Mouse (Mus musculus): ENCODE results near the gene Tmprss6. TPM values are rescaled to one million over a fixed set of nuclear protein-coding genes. Genes with fewer than 3 reads are reported as not detected.

The Tmprss6 gene
- polyA plus RNA-seq, 1 experiment from 2014 or later, result 0.37 TPM

DNA sequence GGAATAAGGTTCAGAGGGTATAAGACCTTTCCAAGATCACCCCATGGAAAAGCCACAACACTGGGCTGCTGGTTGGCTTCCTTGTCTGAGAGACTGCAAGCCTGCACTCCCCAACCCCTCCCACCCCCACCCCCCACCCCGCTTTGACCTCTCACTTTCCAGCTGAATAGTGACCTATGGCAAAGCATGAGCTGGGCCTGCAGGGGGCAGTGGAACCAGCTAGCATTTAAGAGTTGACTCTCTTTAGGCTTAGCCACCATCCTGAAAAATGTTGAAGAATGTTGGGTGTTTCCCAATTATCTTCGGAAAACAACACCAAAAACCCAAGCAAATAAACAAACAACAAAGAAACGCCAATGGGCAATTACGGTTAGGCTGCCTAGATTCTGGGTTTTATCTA is 43.2 kb downstream of the Tmprss6 start:
- H3K36me3 ChIP-seq (replicated peaks), result peaks cover 1% of the 10 kb centered on the region
- no peaks in the 10 kb centered on the region for H3K9me3 ChIP-seq
- H3K27ac ChIP-seq (replicated peaks), result no peak overlapping the region
- peaks cover 28% of the 10 kb centered on the region for H3K4me1 ChIP-seq
- peaks cover 13% of the 10 kb centered on the region for H3K27me3 ChIP-seq (replicated peaks; ENCODE audit: low read depth, poor library complexity, severe bottlenecking)
- H3K4me3 ChIP-seq, result no peak overlapping the region
- WGBS, result 62% methylated on average over 4 of the region's 4 CpGs
- no peak for DNase-seq (ENCODE audit: low spot score)

DNA sequence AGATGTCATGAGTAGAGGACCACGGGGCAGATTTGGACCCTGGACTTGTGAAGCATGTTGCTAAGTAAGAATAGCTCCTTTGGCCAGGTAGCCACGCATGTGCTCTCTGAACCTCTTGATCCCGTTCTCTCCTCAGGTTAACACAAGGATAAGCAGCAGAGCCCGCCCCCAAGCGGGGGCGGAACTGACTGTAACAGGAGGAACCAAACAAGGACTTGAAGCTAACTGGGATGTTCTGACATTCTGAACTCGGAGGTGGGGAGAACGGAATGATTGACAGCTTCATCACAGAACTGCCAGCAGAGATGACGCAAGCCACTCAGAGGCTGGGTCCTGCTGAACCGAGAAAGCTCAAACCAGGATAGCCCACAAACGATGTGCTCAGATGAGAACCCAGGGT is 43.9 kb downstream of the Tmprss6 start:
- no peak overlapping the region for H3K27ac ChIP-seq (replicated peaks)
- 18% methylated on average over 11 of the region's 11 CpGs for WGBS
- H3K27me3 ChIP-seq (replicated peaks; ENCODE audit: low read depth, poor library complexity, severe bottlenecking), result peaks cover 13% of the 10 kb centered on the region

DNA sequence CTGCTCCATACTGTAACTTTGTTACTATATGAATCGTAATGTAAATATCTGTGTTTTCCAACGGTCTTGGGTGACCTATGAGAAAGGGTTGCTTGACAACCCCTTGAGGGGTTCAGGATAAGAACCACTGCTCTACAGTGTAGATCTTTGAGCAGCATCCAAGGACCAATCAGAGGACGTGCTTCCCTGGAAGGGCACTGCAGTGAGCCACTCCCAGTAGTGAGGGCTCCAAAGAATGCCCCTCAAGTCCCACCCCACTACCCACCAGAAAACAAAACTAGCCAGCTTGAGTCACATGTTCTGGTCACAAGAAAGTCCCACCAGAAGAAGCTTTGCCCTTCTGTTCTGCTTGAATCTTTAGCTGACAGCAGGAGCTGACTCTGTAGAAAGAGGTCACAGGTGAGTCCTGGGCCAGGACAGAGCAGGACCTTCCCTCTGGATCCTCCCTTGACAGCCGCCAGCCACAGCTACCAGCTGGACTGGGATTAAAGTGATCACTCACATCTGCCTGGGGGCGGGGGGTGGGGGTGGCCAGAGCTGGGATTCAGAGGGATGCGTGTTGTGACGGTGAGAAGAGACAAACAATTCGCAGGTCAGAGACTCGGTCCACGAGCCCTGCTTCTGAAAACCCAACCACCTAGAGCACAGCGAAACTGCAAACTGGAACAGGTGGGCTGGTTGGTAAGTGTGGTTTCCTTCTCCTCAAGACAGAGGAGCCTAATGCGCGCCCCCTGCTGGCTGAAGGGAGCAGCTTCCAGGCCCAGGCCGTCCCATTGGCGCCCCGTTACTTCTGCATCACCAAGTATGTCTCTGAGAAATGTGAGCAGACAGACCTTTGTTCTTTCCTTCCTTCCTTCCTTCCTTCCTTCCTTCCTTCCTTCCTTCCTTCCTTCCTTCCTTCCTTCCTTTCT is 46.1 kb downstream of the Tmprss6 start:
- 16% methylated on average over 16 of the region's 16 CpGs for WGBS
- no peak overlapping the region for H3K4me3 ChIP-seq
- H3K27me3 ChIP-seq (replicated peaks; ENCODE audit: low read depth, poor library complexity, severe bottlenecking), result peaks cover 13% of the 10 kb centered on the region
- peaks cover 5% of the 10 kb centered on the region for H3K4me1 ChIP-seq
- H3K27ac ChIP-seq (replicated peaks), result no peak overlapping the region
- H3K36me3 ChIP-seq (replicated peaks), result no peaks in the 10 kb centered on the region
- no peaks in the 10 kb centered on the region for H3K9me3 ChIP-seq
- DNase-seq (ENCODE audit: low spot score), result peak; percentile 89

More for the DNA sequence above, 43.9 kb downstream of the Tmprss6 start:
- no peaks in the 10 kb centered on the region for H3K36me3 ChIP-seq (replicated peaks)
- DNase-seq (ENCODE audit: low spot score), result no peak
- no peaks in the 10 kb centered on the region for H3K9me3 ChIP-seq
- no peak overlapping the region for H3K4me3 ChIP-seq
- peaks cover 21% of the 10 kb centered on the region for H3K4me1 ChIP-seq

DNA sequence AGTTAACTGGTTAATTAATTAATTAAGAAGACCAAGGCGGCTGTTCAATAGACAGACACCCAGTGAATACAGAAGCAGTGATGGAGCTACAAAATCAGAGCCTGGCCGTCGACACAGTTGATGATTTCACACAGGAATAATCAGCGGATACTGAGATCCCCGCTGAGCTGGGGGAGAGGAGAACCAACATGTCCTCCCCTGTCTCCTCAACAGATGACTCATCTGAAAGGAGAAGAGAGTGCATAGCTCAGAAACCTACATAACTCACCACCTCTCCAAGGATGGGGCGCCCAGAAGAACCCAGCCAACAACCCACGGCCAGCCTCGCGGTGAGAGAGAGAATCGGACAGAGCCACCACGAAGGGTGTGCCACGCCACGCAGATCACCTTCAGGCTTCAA is 48.0 kb downstream of the Tmprss6 start:
- Histone ChIP-seq H3K9me3 (no peaks in the 10 kb centered on the region), H3K36me3 (replicated peaks) (no peaks in the 10 kb centered on the region), H3K4me3 (no peak overlapping the region), H3K27ac (replicated peaks) (no peak overlapping the region), H3K27me3 (replicated peaks; ENCODE audit: low read depth, poor library complexity, severe bottlenecking) (peaks cover 13% of the 10 kb centered on the region), H3K4me1 (peaks cover 12% of the 10 kb centered on the region)
- 87% methylated on average over 13 of the region's 13 CpGs for WGBS
- no peak for DNase-seq (ENCODE audit: low spot score)

DNA sequence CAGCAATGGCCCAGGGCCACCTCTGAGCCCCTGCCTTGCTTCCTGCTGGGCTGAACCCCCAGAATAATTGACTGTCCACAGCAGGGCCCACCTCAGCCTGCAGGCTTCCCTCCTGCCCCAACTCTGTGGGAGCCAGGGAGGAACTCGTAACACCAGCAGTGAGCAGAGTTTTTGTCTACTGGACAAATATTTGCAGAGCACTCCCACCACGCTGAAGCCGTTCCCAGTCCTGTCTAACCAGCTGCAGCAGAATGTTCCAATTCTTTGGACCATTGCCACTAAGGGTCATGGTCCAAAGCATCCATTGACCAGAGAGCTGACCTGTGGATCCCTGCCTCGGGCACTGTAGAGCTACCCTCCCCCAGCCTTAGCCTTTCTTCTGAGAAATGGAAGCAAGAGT is 51.5 kb downstream of the Tmprss6 start:
- DNase-seq (ENCODE audit: low spot score), result no peak
- WGBS, result 9% methylated on average over 4 of the region's 4 CpGs

DNA sequence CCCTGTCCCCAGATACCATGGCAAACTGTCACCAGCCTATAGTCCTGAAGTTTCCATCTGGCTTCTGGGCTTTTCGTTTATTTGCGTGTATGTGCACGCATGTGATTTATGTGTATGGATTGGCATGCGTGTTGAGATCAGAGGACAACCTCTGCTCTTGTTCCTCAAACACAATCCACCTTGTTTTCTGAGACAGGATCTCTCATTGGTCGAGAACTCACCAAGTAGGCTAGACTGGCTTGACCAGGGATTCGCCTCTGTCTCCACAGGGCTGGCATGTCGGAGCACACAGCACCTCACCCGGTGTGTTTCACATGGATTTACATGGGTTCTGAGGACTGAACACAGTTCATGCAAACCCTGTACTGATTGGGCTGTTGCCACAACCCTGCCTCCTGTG is 54.3 kb downstream of the Tmprss6 start:
- H3K9me3 ChIP-seq, result no peaks in the 10 kb centered on the region
- H3K27ac ChIP-seq (replicated peaks), result no peak overlapping the region
- H3K27me3 ChIP-seq (replicated peaks; ENCODE audit: low read depth, poor library complexity, severe bottlenecking), result peaks cover 35% of the 10 kb centered on the region
- DNase-seq (ENCODE audit: low spot score), result no peak
- WGBS, result 88% methylated on average over 8 of the region's 8 CpGs
- peaks cover 17% of the 10 kb centered on the region for H3K4me1 ChIP-seq
- peaks cover 14% of the 10 kb centered on the region for H3K36me3 ChIP-seq (replicated peaks)
- no peak overlapping the region for H3K4me3 ChIP-seq

More for the DNA sequence above, 51.5 kb downstream of the Tmprss6 start:
- Histone ChIP-seq H3K9me3 (no peaks in the 10 kb centered on the region), H3K36me3 (replicated peaks) (peaks cover 7% of the 10 kb centered on the region), H3K4me1 (peaks cover 6% of the 10 kb centered on the region), H3K27ac (replicated peaks) (peak overlapping the region; percentile 51), H3K4me3 (no peak overlapping the region), H3K27me3 (replicated peaks; ENCODE audit: low read depth, poor library complexity, severe bottlenecking) (peaks cover 7% of the 10 kb centered on the region)

DNA sequence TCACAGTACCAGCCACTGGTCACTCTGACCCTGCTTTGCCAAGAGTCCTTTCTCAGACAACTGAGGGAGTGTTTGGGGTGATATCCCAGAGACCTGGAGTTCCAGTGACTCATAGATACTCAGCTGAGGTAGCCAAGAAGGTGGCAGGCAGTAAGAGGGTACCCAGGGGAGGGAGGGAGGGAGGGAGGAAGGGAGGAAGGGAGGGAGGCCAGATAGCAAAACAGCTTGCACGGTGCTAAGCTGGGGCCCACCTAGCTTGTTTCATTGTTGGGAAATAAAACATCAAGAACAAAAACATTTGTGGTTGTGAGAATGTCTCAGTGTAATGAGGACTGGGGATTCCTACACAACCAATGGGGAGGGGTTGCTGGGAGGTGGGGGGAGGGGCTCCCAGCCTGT is 54.7 kb downstream of the Tmprss6 start:
- Histone ChIP-seq H3K27ac (replicated peaks) (no peak overlapping the region; the same call in 1 of the 2 replicates), H3K9me3 (no peaks in the 10 kb centered on the region), H3K27me3 (replicated peaks; ENCODE audit: low read depth, poor library complexity, severe bottlenecking) (peaks cover 39% of the 10 kb centered on the region), H3K4me1 (peaks cover 17% of the 10 kb centered on the region), H3K4me3 (no peak overlapping the region), H3K36me3 (replicated peaks) (peaks cover 14% of the 10 kb centered on the region)
- no peak for DNase-seq (ENCODE audit: low spot score)
- 80% methylated on average over 1 of the region's 1 CpGs for WGBS

DNA sequence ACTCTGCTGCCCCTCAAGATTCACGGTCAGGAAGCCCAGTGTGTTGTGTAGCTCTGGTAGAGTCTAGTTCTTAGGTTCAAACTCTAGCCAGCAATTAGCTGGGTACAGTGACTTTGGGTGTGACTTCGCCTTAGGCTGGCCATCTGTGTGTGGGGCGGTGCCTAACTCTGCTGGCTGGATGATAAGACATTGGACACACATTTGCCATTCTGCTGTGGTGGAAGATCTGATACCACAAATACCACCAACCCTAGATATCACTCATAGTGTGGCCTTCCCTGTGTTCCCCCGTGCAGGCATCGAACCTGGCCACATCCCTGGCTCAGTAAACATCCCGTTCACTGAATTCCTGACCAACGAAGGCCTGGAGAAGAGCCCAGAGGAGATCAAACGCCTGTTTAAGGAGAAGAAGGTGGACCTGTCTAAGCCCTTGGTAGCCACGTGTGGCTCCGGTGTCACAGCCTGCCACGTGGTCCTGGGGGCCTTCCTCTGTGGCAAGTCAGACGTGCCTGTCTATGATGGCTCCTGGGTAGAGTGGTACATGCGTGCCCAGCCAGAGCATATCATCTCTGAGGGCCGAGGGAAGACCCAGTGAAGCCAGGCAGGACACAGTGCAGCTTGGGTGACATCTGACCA is 55.2 kb downstream of the Tmprss6 start:
- 90% methylated on average over 14 of the region's 14 CpGs for WGBS
- peak overlapping the region; percentile 36; the same call in 1 of the 2 replicates for H3K27ac ChIP-seq (replicated peaks)
- no peak for DNase-seq (ENCODE audit: low spot score)
- peaks cover 20% of the 10 kb centered on the region for H3K4me1 ChIP-seq
- H3K9me3 ChIP-seq, result no peaks in the 10 kb centered on the region
- H3K27me3 ChIP-seq (replicated peaks; ENCODE audit: low read depth, poor library complexity, severe bottlenecking), result peaks cover 44% of the 10 kb centered on the region
- no peak overlapping the region for H3K4me3 ChIP-seq
- H3K36me3 ChIP-seq (replicated peaks), result peaks cover 14% of the 10 kb centered on the region

DNA sequence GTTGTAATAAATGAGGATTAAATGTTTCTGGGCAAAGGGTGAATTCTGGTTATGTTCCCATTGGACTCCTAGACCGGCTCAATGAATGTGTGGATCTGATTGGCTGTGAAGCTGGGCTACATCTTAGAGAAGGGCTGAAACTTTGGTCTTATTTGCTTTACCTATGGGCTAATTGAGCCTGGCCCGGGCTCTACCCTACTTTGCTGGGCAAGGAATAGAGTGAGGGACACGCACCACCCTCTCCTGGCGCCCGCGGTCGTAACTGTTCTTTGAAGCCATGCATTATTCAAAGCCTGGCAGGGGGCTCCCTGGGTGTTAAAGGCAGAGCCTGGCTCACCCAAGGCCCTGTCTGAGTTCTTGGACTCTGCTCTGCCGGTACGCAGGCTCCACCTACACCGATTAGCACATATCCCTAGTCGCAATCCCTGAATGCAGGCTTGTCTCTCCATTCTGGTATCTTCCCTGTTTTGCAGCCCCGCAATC is 58.8 kb downstream of the Tmprss6 start:
- peaks cover 45% of the 10 kb centered on the region for H3K4me1 ChIP-seq
- 8% methylated on average over 12 of the region's 12 CpGs for WGBS
- peaks cover 60% of the 10 kb centered on the region for H3K27me3 ChIP-seq (replicated peaks; ENCODE audit: low read depth, poor library complexity, severe bottlenecking)
- no peak overlapping the region for H3K27ac ChIP-seq (replicated peaks)
- peak overlapping the region; percentile 52 for H3K4me3 ChIP-seq
- H3K9me3 ChIP-seq, result no peaks in the 10 kb centered on the region
- no peak for DNase-seq (ENCODE audit: low spot score)
- peaks cover 14% of the 10 kb centered on the region for H3K36me3 ChIP-seq (replicated peaks)

DNA sequence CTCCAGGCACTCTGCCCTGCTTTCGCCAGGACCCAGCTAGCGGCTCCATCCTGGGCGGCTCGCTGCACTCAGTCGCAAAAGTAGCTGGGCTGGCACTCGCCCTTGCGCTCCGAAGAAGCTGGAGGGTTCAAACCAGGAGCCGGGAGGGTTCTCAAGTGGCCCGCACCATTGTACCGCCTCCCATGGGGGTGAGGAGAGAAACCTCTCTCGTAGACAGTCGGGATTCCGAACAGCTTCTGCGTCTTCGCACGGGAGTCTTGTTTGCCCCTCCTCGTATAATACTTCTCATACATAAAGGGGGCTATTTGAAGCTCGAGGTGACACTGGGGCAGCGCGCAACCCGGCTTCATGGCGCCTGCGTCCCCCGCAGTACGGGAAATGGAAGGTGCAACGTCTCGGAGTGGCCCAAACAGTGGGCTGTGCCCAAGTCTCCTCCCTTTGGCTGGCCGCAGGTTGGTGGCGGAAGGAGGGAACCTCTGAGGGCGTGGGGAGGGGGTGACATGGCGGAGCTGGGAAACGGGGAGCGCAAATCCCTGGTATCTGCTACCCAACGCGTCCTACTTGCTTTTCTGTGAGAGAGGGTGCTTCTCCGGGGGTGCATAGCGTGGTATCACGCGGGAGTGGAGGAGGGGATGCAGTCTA is 62.0 kb downstream of the Tmprss6 start, which contains the start of gene Mpst:
Gene Mpst (plus strand): TSS at position 124 of the 642 bp plus-strand sequence.
- peaks cover 5% of the 10 kb centered on the region; the same call in 1 of the 2 replicates for H3K36me3 ChIP-seq (replicated peaks)
- no peaks in the 10 kb centered on the region for H3K9me3 ChIP-seq
- peak within 1 kb of the TSS; percentile 76 for H3K4me3 ChIP-seq
- H3K27me3 ChIP-seq (replicated peaks; ENCODE audit: low read depth, poor library complexity, severe bottlenecking), result peaks cover 49% of the 10 kb centered on the region
- under 1% methylated on average over 40 of the region's 40 CpGs for WGBS
- peak; percentile 89 for DNase-seq (ENCODE audit: low spot score)
- H3K4me1 ChIP-seq, result peaks cover 71% of the 10 kb centered on the region
- H3K27ac ChIP-seq (replicated peaks), result peak within 1 kb of the TSS; percentile 95

DNA sequence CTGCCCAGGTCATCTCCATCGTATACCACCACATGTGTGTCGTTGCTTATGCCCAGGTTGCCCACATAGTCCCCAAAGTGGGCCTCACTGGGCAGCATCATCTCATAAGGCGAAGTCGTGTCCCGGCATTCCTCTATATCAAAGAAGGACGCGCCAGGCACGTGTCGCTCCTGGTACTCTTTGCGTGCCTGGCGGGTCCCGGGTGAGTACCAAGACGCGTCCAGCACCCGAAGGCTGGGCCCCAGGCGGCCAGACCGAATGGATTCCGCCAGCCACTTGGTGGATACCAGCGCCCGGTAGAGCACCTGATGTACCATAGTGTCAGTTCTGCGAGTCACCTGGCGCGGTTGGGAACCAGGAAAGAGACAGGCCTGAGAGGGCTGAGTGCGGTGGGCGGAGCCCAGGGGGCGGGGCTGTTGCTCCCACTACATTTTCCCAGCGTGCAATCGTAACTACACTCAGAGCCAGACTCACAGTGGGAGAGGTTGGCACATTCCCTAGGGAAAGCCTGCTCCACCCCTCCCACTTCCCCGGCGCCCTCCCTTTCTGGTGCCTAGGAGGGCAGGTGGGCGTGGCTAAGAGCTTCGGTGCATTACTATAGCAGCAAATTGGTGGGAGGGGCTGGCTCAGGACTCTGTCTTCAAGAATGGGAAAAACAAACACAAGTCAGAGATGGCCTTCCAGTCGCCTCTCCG is 62.8 kb downstream of the Tmprss6 start, which contains the start of gene Tst:
Gene Tst (minus strand): TSS at position 391 of the 695 bp plus-strand sequence.
- DNase-seq (ENCODE audit: low spot score), result peak; percentile 83
- Histone ChIP-seq H3K4me3 (peak within 1 kb of the TSS; percentile 76), H3K27ac (replicated peaks) (peak within 1 kb of the TSS; percentile 95), H3K9me3 (no peaks in the 10 kb centered on the region), H3K36me3 (replicated peaks) (no peaks in the 10 kb centered on the region), H3K4me1 (peaks cover 71% of the 10 kb centered on the region), H3K27me3 (replicated peaks; ENCODE audit: low read depth, poor library complexity, severe bottlenecking) (peaks cover 42% of the 10 kb centered on the region)
- WGBS, result 2% methylated on average over 34 of the region's 34 CpGs

DNA sequence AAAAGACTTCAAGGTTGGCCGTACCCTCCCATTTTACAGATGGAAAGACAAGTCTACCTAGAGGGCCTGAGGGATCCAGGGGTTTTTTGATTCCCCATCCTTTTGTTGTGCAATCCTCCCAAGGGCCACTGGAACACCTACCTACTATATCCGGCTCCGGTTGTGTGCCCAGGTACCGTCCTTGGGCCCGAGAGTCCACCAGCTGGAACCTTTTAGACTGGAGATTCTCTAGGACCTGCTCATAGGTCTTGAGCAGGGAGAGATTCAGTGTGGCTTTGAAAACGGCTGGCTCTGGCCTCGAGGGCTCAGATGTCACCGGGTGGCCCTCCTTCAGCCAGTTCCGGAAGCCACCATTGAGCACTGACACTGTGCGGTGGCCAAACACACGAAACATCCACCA is 63.3 kb downstream of the Tmprss6 start:
- WGBS, result 53% methylated on average over 11 of the region's 11 CpGs
- Histone ChIP-seq H3K4me3 (peak overlapping the region; percentile 76), H3K9me3 (no peaks in the 10 kb centered on the region), H3K27me3 (replicated peaks; ENCODE audit: low read depth, poor library complexity, severe bottlenecking) (peaks cover 36% of the 10 kb centered on the region), H3K4me1 (peaks cover 67% of the 10 kb centered on the region), H3K36me3 (replicated peaks) (no peaks in the 10 kb centered on the region), H3K27ac (replicated peaks) (peak overlapping the region; percentile 95; the same call in 1 of the 2 replicates)
- no peak for DNase-seq (ENCODE audit: low spot score)
